Mouse (Mus musculus): ENCODE results near the gene Sf3b1.
"Not testable (repeated sequence)": the region's sequence is repeated elsewhere in the genome, so short reads cannot be mapped to it uniquely, and the experiment has no call there.

The Sf3b1 gene

GRCm38 (mm10) chr1:55027253-55027801, at the start of gene Sf3b1:
TSS of gene Sf3b1 (minus strand) at chr1:55027481.
- DNase-seq (ENCODE audit: low spot score), result peak; percentile 97

DNA sequence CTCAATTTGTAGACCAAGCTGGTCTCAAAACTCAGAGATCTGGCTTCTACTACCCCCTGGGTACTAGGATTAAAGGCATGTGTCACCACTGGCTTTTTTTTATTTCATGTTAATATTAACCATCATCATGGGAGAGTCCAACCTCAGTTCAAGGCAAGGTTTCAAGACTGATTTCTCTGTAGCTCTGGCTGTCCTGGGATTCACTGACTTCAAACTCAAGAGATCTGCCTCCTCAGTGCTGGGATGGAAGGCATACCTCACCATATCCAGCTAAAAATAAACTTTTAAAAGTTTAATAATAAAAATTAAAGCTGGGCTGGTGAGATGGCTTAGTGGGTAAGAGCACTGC, 49.1 kb upstream of the Sf3b1 start:
- no peak for DNase-seq (ENCODE audit: low spot score)

DNA sequence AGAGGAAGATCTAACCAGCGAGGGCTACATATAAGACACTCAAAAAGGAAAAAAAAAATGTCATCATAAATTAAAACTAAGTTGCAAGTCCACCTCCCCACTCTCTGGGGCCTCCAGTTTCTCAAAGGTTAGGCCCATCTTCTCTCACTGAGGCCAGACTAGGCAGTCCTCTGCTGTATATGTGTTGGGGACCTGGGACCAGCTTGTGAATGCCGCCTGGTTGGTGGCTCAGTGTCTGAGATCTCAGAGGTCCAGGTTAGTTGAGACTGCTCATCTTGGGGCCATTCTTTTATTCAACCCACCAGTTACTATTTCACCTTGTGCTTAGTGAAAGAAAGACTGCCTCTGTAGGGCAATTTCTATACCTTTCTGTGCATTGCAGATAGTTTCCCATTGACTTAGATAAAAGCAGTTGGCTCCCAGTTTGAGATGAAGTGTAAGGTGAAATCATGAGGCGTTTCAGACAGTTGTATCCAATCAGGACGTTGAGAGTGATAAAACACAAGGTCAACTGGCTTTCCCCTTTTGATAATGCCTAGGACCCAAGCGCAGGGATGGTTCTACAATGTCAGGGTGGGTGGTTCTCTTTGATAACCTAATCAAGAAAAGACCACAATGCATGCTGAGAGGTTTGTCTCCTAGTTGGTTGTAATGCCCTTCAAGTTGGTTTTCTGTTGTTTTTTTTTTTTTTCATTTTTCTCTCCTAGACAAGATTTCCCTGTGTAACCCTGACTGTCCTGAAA, 48.5 kb upstream of the Sf3b1 start:
- DNase-seq (ENCODE audit: low spot score), result no peak

DNA sequence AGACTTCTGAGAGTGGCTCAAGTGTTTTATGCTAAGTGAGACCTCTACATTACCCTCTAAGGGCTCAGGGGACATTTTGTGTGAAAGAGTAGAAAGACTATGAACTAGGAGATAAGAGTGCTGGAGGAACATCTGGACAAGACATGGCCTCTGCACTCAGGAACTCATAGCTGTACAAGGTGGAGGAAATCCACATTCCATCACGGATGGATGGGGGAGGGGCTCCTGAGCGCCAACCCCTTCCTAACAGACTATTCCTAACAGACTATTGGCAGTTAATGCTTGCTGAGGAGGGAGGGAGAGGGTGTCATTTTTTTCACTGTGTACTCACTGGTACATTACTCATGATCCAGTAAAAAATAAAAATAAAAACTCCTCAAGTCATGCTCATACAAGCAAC, 47.5 kb upstream of the Sf3b1 start:
- DNase-seq (ENCODE audit: low spot score), result no peak

- not testable (repeated sequence) for DNase-seq (ENCODE audit: low spot score)
These were observed 45.0 kb upstream of the Sf3b1 start for GRCm38 (mm10) chr1:55072328-55072727.

- no peak for DNase-seq (ENCODE audit: low spot score)
These were observed 34.5 kb upstream of the Sf3b1 start for GRCm38 (mm10) chr1:55061772-55062171.

DNA sequence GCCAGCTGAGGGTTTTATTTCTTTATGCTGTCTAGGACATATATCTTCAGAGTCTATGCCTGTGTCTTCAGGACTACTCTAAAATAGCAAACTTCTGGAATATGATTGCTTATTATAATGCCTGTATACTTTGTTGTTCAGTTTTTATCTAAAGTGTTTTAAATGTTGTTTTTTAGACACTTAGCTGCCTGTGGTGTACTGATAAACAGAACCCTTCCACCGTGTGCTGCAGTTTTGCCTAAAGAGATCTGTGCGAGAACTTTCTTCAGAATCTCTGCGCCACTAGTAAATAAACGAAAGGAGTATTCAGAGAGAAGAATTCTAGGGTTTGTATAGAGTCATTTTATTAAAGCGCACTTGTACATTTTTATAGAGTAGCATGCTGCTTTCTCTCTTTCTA, 33.8 kb upstream of the Sf3b1 start:
- no peak for DNase-seq (ENCODE audit: low spot score)

GRCm38 (mm10) chr1:55058383-55058782, 31.1 kb upstream of the Sf3b1 start:
- DNase-seq (ENCODE audit: low spot score), result not testable (repeated sequence)

- DNase-seq (ENCODE audit: low spot score), result no peak
These were observed 28.2 kb upstream of the Sf3b1 start for GRCm38 (mm10) chr1:55055322-55056115.

DNA sequence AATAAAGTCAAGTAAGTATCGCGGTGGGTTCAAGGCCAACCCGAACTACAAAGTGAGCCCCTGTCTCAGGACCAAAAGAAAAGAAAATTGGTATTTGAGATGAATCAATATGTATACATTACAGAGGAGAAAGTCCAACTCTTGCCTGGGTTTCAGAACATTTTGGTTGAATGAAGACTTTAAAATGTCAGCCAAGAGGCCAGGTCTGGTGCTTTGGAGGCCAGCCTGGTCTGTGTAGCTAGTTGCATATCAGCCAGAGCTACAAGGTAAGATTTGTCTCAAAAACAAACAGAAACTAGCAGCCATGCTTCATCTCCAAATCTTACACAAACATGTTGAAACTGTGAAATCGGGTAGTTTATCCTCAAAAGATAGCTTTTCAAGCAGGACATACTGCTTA, 26.3 kb upstream of the Sf3b1 start:
- no peak for DNase-seq (ENCODE audit: low spot score)

- DNase-seq (ENCODE audit: low spot score), result peak; percentile 86
These were observed 25.7 kb upstream of the Sf3b1 start for GRCm38 (mm10) chr1:55053005-55053404.

DNA sequence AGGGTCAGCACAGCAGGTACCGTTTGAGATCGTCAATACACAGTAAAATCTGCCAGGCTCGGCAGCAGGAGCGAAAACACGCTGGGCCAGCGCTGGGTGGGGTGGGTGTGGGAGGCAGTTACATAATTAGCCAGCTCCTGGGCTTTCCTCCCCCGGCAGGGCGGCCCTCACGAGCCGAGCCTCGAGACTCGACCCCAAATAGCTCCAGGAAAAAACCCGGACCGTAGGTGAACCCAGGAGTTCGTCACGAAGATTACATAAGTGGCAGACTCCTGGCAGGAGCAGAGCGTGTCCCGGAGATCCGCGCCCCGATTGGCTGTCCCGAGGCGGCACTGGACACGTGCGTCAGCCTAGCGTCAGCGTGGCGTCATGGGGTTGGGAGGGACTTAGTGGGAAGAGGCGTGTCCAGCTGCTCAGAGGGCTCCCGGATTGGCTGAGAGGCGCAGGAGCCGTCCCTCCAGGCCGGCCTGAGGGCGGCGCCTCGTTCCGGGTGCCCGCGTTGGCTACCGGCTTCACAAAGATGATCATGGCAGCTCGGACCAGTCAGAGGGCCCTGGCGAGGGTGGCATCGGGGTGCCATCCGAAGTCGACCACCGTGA, 25.2 kb upstream of the Sf3b1 start, which contains the start of gene Coq10b:
Gene Coq10b (plus strand): TSS at position 416 of the 599 bp plus-strand sequence.
- DNase-seq (ENCODE audit: low spot score), result peak; percentile 98

GRCm38 (mm10) chr1:55051671-55052070, 24.4 kb upstream of the Sf3b1 start:
- no peak for DNase-seq (ENCODE audit: low spot score)

DNA sequence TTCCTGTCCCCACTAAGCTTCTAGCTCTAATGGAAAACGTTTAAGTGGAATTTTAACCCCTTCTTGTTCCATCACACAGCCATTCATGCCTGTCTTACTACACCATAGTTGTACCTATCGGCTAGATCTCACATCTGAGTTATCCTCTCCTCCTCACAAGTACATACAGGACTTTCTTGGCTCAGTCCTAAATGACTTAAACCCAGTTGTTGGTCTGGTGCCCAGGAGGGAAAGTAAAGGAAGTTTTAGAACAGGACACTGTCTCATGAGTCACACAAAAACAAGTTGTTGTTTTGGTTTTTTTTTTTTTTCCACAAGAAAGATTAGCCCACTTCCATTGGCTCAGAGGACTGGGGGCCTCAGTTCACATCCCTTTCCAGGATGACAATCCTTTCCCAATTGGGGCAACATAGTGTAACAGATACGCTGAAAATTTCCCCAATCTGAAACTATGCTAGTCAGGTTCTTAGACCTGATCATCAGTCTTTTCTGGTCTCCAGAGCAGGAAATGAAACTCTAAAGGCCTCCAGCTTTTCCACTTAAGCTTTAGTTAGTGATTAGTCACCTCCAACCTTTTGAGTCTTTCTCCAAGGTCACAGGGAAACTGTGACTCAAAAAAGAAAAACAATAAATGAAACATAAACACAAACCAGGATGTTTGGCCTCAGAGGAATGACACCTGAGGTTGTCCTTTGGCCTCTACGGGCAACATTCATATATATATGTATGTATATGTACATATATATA, 21.7 kb upstream of the Sf3b1 start:
- no peak for DNase-seq (ENCODE audit: low spot score)

- no peak for DNase-seq (ENCODE audit: low spot score)
These were observed 15.9 kb upstream of the Sf3b1 start for GRCm38 (mm10) chr1:55043164-55043563.

- no peak for DNase-seq (ENCODE audit: low spot score)
These were observed 15.0 kb upstream of the Sf3b1 start for GRCm38 (mm10) chr1:55042246-55042645.

- DNase-seq (ENCODE audit: low spot score), result no peak
These were observed 14.4 kb upstream of the Sf3b1 start for GRCm38 (mm10) chr1:55041691-55042090.

DNA sequence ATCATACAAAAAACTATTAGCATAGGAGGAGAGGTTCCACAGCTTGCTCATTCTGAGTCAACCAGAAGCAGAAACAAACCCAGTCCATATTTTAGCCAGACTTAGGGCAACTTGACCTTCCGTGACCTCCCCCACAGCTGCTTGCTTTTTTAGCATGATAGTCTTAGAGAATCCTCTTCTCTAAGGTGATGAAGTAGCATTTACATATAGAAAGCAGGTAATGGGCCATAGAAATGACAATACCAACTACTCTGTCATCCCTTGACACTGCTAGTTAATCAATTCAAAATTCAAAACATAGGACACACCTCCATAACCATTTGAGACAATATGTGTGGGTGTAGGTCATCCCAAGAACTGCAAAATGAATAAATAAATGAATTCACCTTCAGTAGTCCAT, 12.7 kb upstream of the Sf3b1 start:
- no peak for DNase-seq (ENCODE audit: low spot score)

DNA sequence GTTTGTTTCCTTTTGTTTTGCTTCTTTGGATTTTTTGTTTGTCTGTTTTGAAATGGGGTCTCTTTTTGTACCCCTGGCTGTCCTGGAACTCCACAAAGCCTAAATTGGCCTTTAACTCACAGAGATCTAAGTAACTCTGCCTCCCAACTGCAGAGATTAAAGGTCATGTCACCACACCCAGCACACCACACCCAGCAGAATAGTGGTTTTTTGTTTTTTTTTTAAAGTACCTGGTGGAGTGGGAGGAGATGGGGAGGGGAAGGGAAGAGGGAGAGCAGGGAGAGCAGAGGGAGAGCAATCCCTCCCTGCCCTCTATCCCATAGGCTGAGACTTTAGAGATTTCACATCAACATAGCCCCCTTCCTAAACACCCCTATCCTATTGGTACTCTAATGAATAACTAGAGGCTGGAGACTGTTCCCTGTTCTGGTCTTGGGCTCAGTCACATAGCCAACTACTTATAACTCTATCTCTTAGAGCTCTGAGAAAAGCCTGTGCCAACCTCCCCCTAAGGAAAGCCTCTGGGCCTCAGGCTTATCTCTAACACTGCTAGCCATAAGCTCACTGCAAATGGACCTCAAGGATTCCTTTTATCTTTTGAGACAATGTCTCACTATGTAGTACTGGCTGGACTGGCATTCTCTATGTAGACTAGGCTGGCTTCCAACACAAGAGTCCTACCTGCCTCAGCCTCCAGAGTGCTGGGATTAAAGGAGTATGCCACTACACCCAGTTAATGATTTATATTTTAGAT, 3.9 kb upstream of the Sf3b1 start:
- peak; percentile 43 for DNase-seq (ENCODE audit: low spot score)

DNA sequence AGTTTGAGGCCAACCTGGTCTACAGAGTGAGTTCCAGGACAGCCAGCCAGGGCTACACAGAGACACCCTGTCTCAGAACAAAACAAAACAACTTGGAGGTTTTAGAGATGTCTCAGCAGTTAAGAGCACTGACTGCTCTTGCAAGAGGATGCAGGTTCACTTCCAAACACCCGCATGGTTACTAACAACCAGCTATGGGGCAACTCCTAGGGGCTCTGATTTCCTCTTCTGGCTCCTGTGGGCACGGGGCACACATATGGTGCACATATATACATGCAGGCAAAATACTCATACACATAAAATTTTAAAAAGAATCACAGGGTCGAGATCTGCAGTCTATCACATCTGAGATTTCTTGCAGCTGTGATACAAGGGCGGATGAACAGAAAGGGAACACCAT, 2.2 kb upstream of the Sf3b1 start:
- no peak for DNase-seq (ENCODE audit: low spot score)

GRCm38 (mm10) chr1:55028512-55029249, 1.4 kb upstream of the Sf3b1 start:
- DNase-seq (ENCODE audit: low spot score), result no peak

Data from testis, postnatal 14 days (tissue).